Mouse (Mus musculus): ENCODE data around the gene Oas1h.
"Not testable (repeated sequence)": the region's sequence is repeated elsewhere in the genome, so short reads cannot be mapped to it uniquely, and the experiment has no call there.

Oas1h gene

DNA sequence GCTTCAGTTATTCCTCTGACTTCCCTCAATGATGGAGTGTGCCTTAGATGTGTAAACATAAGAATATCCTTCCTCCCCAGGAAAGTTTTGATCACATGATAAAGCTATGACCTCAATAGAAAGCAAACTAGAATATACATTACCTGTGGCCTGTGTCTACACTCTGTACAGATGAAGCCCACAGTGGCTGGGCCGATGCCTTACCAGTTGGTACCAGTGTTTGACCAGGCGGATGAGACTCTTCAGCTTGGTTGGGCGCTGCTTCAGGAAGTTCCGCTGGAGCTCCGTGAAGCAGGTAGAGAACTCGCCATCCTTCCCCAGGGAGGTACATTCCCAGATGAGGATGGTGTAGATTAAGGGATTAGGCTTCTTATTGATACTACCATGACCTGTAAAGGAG is 20.5 kb downstream of the Oas1h start:
- not testable (repeated sequence) for DNase-seq (ENCODE audit: low spot score in 2 of 2)

DNA sequence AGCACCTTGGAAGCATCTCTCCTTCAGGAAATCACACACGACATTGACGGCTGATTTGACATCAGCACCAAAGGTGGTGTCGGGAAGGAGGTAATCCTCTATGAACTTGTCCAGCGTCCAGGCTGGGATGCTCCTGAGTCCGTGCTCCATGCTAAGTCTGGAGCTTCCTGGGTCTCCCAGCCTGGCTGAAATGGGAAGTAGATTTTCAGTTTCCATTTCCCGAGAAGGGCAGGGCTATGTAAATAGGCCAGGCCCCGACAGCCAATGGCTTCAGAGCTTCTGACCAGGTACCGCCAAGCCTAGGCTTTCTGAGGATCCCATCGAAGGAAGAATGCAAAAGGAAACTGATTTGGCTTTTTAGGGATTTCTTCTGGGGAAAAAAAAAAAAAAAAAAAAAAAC is 26.2 kb downstream of the Oas1h start, which contains the start of gene Oas1g:
Gene Oas1g (minus strand): TSS at position 201 of the 400 bp plus-strand sequence.
- not testable (repeated sequence) for DNase-seq (ENCODE audit: low spot score in 2 of 2)

DNA sequence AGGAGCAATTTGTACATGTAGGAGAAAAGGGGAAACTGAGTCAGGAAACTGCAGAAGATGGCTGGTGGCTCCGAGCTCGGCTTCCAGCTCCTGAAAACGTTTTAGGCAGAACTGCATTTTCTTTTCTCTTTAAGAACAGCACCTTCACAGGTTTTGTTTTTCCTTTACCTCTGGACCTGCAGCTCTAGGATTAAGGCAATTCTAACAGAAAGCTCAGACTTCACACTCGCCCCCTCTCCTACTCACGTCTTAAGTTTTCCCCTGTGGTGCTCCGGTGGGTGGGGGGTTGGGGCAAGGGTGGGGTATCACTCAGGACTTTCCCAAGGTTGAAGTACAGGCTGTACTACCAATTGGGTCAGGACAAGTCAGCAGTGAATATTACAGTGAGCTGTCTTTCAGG is 26.6 kb downstream of the Oas1h start:
- DNase-seq (ENCODE audit: low spot score in 2 of 2), result no peak

DNA sequence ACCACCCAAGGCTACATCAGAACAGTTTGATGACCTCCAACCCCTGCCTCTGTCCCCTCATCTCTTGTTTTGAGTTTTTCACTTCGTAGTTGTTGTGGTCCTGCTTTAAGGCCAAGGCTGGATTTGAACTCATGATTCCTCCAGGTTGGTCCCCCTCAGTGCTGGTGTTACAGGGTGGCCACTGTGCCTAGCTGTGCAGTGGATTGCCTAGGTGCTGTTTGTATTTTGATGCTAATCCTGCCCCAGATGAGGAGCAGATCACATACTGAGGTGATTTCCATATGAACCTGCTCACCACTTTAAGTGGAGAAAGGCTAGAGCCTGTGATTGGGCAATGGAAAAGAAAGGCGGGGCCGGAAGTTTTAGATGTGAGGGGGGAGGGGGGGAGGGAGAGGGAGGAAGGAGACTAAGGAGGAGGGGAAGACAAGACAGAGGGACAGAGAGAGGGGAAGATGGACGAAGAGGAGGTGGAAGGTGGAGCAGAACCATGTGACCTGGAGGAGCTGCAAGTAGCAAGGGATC is 27.1 kb downstream of the Oas1h start:
- DNase-seq (ENCODE audit: low spot score in 2 of 2), result not testable (repeated sequence)

DNA sequence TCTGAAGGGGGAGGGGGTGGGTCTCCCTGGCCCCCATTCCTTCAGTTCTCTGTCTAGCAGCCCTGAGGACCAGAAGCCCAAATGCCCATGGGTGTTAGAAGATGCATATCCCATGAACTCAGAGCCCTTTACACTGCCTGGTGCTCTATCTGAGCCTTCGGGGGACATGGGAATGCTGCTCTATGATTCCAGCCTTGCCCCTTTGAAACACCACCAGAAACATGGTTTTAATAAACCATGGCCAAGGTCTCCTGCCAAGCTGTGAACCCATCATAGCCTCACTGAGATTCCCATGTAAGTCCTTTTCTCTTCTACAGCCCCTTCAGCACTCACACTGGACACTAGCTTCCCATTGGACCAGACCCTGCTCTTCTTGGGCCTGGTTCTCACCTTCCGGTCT is 28.8 kb downstream of the Oas1h start:
- no peak for DNase-seq (ENCODE audit: low spot score in 2 of 2)

GRCm38 (mm10) chr5:120890991-120891390 is 29.8 kb downstream of the Oas1h start:
- DNase-seq (ENCODE audit: low spot score in 2 of 2), result no peak

- DNase-seq (ENCODE audit: low spot score in 2 of 2), result not testable (repeated sequence)
These were observed 30.5 kb downstream of the Oas1h start for GRCm38 (mm10) chr5:120891566-120892242.

DNA sequence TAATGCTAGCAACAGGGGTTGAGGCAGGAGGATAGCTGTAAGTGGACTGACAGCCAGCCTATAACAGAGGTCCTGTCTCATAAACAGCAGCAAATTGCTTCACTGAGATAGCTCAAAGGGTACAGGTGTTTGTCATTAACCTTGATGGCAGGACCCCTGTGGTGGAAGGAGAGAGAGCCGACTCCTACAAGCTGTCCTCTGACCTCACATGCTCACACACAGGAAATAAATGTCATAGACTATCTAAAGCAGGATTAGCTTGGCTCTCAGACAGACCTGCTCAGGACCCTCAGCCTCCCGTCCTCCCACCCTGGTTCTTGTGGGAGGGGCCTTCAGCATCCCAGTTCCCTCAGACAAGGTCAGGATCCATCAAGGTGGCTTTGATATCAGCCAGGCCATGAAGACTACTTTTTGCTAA is 31.0 kb downstream of the Oas1h start:
- DNase-seq (ENCODE audit: low spot score in 2 of 2), result no peak

GRCm38 (mm10) chr5:120893866-120894265 is 32.6 kb downstream of the Oas1h start:
- not testable (repeated sequence) for DNase-seq (ENCODE audit: low spot score in 2 of 2)

GRCm38 (mm10) chr5:120894692-120895091 is 33.5 kb downstream of the Oas1h start:
- not testable (repeated sequence) for DNase-seq (ENCODE audit: low spot score in 2 of 2)

DNA sequence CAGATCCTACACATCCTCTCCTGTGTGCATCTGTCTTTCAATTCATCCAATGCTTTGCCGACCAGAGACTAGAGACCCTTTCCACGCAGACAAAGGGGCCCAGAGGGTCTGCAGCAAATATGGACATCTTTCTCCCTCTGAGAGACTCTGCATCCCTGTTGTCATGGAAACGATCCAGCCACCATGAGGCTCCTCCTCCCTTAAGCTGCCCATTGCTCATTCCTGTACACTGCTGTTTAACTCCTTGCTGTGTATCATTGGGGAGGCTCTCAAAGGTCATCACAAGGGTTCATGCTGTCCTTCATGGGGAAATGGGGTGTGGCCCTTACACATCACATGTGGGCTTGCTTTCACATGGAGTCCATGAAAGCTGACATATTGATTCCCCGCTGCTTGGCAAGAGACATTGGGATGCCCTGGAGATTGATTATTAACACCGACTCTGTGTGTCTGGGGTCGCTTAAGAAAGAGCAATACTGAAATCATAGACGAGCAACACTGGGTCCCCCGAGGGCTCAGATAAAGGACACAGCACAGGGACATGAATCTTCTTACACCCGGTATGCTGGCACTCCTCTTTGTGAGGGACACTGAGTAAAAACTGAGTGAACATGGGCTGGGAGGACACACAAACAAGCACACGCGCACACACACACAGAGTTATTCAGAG is 34.1 kb downstream of the Oas1h start:
- no peak for DNase-seq (ENCODE audit: low spot score in 2 of 2)

DNA sequence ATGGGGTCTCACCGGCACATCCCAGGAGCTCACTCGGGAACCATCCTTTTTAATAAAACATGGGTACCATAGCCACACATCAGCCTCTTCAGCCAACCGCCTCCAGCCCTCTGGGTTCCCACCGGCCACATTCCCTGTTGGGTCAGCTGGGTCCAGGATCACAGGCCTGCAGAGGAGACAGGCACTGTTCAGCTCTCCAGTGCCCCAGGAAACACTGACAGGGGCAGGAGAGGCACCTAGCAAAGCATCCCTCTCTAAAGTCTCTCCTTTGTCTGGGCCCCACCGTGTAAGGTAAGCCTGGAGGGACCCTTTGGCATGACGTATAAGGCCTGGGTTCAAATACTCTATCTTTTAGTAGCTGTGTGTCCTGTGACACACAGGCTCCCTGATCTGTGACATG is 37.1 kb downstream of the Oas1h start:
- no peak for DNase-seq (ENCODE audit: low spot score in 2 of 2)

- no peak for DNase-seq (ENCODE audit: low spot score in 2 of 2)
These were observed 37.5 kb downstream of the Oas1h start for GRCm38 (mm10) chr5:120898726-120899125.

DNA sequence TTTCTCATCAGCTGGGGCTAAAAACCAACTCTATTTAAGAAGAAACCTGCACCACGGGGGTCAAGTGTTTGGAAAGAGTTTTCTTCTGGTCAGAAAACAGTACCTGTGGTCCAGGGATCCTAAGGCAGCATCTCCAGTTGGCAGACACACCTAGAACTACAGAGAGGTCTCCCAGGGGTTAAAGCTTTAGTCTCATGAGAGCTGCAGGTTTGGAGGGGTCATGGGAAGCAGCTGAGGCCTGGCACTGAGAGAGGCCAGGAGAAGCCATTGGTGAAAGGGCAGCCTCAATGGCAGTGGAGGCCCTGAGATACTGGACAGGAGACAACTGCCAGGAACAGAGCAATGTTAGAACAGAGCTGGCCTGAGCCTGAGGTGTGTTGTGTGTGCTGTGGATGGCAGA is 39.4 kb downstream of the Oas1h start:
- no peak for DNase-seq (ENCODE audit: low spot score in 2 of 2)

GRCm38 (mm10) chr5:120902056-120902455 is 40.8 kb downstream of the Oas1h start:
- no peak for DNase-seq (ENCODE audit: low spot score in 2 of 2)

DNA sequence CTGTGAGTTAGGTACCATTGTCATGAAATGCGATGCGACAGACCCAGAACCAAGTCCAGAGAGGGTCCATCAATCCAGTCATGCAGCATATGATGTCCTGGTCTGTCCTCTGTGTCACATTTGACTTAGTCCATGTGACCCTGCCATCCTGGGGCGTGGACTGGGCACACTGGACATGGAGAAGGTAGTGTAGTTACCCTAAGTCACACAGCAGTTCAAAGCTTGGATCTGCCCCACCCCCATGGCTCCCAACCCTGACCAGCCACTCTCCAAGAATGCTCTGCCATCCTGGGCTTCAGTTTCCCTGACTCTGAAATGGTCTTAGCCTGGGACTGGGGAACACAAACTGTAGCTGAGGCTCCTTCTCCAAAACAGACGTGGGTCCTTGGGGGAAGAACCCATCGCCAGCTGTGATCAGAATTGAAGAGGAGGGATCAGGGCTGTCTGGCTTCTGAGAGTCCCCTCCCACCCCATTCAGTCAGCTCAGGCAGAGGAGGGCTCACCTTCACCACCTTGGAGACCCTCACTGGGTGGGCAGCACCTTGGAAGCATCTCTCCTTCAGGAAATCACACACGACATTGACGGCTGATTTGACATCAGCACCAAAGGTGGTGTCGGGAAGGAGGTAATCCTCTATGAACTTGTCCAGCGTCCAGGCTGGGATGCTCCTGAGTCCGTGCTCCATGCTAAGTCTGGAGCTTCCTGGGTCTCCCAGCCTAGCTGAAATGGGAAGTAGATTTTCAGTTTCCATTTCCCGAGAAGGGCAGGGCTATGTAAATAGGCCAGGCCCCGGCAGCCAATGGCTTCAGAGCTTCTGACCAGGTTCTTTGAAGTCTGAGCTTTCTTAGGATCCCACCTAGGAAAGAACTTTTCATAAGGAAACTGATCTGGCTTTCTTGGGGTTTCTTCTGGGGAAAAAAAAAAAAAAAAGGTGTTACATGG is 45.8 kb downstream of the Oas1h start, which contains the start of gene Oas1a:
Gene Oas1a (minus strand): TSS at position 731 of the 943 bp plus-strand sequence.
- not testable (repeated sequence) for DNase-seq (ENCODE audit: low spot score in 2 of 2)

DNA sequence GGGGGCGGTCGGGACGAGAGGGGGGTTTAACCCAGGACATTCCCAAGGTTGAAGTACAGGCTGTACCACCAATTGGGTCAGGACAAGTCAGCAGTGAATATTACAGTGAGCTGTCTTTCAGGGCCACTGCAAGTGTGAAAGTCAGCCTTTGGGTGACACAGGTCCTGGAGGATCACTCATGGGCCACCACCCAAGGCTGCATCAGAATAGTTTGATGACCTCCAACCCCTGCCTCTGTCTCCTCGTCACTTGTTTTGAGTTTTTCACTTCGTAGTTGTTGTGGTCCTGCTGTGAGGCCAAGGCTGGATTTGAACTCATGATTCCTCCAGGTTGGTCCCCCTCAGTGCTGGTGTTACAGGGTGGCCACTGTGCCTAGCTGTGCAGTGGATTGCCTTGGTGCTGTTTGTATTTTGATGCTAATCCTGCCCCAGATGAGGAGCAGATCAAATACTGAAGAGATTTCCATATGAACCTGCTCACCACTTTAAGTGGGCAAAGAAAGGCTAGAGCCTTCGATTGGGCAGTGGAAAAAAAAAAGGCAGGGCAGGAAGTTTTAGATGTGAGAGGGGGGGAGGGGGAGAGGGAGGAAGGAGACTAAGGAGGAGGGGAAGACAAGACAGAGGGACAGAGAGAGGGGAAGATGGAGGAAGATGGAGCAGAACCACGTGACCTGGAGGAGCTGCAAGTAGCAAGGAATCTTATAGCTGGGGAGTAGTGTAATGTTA is 47.1 kb downstream of the Oas1h start:
- no peak for DNase-seq (ENCODE audit: low spot score in 2 of 2)

DNA sequence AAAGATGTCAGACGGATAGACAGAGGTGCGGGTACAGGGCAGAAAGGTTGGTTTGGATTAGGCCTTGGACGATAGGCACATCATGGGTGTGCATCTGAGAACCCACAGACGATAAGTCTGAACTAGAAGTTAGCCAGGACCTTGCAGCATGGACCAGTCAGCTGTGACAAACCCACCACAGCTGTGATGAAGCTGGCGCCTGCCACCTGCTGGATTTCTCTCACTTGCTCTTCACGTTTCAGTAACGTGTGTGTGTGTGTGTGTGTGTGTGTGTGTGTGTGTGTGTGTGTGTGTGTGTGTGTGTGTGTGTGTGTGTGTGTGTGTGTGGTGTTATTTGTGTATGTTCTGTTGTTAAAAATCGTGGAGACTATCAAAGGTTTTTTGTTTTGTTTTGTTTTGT is 53.0 kb downstream of the Oas1h start, which contains the start of gene Oas1d:
Gene Oas1d (plus strand): TSS at position 333 of the 400 bp plus-strand sequence.
- not testable (repeated sequence) for DNase-seq (ENCODE audit: low spot score in 2 of 2)

- DNase-seq (ENCODE audit: low spot score in 2 of 2), result not testable (repeated sequence)
These were observed 58.1 kb downstream of the Oas1h start for GRCm38 (mm10) chr5:120919156-120919935.

GRCm38 (mm10) chr5:120920296-120920695 is 59.1 kb downstream of the Oas1h start:
- DNase-seq (ENCODE audit: low spot score in 2 of 2), result no peak

Measured in right cerebral cortex, postnatal 36 days (tissue).